Mouse (Mus musculus) E14TG2a.4 (cell line): ENCODE measurements at regions not wholly inside any gene's neighbourhood (a gene's known extent, or its start where the extent isn't known, plus 50 kb on each side); places are given as distances from the start of the nearest gene placed in this dataset.

Source experiments
- CTCF ChIP-seq: conservative IDR thresholded peaks from 2 replicates; pipeline ENCODE4 v1.5.1; 2014; ENCODE audit warnings: low read length
- NANOG ChIP-seq: IDR thresholded peaks from 2 replicates; pipeline ENCODE4 v1.6.1; 2014; ENCODE audit warnings: borderline replicate concordance, low read length, mixed read lengths
- POU5F1 ChIP-seq: IDR thresholded peaks from 2 replicates; pipeline ENCODE4 v1.6.1; 2014; ENCODE audit warnings: low read length, borderline replicate concordance

DNA sequence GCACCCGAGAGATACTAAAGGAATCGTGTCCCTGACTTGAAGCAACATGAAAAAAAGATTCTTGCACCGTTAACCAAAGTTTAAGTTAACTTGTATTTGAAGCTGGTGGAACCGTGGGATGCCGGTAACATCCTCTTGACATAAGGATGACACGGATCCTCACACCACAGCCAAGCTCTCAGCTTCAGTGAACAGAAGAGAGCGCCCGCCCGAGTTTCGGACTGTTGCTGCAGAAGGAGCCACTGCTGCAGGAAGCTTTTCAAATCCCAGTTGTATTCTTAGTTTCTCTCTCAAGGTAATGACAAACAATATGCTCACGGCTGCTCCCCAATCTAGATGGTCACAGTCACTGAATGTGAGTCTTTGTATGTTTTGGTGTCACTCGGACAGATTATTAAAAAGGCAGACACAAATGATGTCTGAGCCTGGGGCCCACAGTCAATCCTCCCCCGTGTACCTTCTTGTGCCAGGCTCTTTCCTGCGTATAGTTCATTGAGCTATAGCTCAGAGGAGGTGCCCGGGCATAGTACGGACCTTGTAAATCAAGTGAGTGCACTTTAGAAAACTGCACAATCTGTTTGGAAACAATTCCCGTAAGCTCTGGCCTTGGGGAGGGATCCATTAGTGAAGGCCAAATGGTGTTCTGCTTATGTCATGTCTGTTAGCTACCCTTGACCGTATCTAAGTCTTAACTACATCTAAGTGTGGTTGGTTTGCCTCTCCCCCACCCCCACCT is 99.3 kb upstream of the Ankrd55 start:
- TF ChIP-seq CTCF, result no peak
- no peak for TF ChIP-seq NANOG
- no peak for TF ChIP-seq POU5F1
